Mouse (Mus musculus) c-Kit-positive CD71-positive TER-119-negative erythroid progenitor cells, embryonic 14.5 days (primary cell): ENCODE measurements around the gene Ttc9c.
"Not testable (repeated sequence)": the region's sequence is repeated elsewhere in the genome, so short reads cannot be mapped to it uniquely, and the experiment has no call there.

Experiments
- DNase-seq: peaks from one replicate; pipeline ENCODE4 v3.0.0-alpha.2; 2013; ENCODE audit warnings: low read depth

The Ttc9c gene

DNA sequence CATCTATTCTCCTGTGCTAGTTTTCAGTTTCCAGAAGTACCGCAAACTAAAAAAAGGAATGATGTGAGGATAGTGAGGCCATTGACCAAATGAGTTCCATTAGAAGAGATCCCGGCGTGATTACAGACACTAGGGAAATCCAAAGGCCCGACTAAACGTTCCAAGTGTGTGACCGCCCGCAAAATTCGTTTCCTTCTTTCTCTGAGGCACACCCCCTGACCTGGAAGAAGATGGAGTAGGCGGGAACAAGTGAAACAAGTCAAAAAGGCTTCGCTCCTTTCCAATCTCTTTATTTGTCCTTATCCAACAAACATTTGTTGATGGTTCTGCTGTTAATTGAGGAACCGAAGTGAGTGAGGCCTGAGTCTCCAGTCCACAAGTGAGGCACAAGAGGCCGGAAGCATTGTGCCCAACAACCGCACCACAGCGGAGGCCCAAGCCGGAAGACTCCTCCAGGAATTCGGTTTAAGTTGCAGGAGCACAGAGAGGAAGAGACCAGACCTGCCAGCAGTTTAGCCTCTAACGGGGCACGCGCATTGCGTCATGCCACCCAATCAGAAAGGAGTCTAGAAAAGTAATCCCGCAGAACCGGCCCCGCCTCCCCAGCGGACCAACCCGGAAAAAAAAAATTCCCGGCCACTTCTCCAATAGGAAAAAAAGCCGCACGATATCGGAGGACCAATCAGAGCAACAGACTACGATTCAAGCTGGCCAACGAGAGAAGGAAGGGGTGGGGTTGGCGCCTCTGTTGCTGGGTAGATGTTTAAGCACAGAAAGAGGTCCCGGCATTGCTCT lies at the start of gene Ttc9c:
Ttc9c (minus strand) TSS at position 533 of the 795 bp plus-strand sequence.
- peak; percentile 97 for DNase-seq

DNA sequence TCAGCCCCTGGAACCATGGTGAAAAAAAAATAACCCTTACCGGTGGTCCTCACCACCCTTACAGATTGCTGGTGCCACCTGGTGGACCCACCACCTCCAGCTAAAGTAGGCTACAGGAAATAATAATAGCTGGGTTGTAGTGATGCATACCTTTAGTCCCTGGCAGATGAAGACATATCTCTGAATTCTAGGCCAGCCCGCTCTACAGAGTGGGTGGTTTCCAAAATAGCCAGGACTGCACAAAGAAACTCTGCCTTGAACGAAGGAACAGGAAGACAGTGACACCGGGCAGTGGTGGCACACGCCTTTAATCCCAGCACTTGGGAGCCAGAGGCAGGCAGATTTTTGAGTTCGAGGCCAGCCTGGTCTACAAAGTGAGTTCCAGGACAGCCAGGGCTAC lies 45.1 kb upstream of the Ttc9c start:
- no peak for DNase-seq

DNA sequence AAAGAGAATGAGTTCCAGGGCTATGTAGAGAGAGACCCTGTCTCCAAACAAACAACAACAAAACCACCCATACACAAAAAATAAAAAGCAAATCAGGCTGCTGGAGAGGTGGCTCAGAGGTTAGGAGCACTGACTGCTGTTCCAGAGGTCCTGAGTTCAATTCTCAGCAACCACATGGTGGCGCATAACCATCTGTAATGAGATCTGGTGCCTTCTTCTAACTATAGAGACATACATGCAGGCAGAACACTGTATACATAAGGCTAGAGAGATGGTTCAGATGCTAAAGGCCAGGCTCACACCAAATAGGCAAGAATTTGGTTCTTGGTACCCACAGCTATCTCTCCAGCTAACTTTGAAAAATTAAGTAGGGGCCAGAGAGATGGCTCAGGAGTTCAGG lies 39.9 kb upstream of the Ttc9c start:
- DNase-seq, result no peak

DNA sequence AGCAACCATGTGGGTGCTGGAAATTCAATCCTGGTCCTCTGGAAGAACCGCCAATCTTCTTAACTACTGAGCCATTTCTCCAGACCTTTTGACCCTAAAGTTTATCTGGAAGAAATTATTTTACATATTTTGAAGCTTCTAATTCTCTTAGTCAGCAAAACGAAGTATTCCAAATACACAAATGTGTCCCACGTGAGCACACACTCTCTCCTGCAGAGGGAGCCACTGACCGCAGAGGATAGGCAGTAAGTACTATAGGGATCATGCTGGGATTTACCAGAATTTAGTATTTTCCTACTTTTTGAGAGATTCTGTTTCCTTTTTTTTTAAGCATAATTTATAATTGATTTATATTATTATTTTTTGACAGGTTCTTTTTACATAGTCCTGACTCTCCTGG lies 38.6 kb upstream of the Ttc9c start:
- DNase-seq, result peak; percentile 58

DNA sequence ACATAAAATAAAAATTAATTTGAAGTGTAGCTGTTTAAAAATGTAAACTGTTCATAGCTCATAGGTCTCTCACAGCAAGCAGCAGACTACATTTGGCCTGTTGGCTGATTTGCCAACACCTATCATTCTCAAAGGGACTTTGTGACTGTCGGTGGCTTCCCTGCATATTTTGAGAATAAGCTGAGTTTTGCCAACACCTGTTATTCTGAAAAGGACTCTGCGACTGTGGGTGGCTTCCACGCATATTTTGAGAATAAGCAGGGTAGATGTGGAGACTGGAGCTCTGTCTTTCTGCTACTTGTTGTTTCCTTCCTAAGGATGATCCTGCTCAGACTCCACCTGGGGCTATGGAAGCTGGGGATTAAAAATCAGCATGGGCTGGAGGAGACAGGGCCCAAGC lies 34.0 kb upstream of the Ttc9c start:
- no peak for DNase-seq

DNA sequence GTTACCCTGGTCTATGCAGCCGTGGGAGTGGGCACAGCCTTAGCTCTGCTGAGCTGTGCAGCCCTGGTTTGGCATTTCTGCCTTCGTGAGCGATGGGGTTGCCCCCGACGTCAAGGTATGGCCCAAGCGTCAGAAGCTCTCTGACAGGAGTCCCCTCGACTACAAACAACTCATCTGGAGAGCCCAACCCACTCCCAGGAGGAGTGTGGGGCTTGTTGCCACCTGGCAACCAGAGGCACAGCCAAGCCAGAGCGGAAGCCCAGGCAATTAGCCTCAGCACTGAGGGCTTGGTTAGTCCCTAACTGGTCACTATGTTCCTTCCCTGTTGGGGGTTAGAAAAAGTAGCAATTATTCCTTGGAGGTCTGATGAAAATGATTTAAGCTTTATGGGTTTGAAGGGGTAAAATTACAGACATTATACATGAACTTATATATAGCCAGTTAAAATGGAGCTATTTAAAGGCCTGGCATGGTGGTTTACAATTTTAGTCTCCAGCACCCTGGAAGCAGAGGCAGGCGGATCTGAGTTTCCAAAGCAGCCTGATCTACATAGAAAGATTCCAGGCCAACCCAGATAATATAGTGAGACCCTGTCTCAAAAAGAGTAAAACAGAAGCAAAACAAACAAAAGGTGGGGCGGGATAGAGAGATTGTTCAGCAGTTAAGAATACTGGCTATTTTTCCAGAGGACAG lies 33.2 kb upstream of the Ttc9c start:
- DNase-seq, result no peak

DNA sequence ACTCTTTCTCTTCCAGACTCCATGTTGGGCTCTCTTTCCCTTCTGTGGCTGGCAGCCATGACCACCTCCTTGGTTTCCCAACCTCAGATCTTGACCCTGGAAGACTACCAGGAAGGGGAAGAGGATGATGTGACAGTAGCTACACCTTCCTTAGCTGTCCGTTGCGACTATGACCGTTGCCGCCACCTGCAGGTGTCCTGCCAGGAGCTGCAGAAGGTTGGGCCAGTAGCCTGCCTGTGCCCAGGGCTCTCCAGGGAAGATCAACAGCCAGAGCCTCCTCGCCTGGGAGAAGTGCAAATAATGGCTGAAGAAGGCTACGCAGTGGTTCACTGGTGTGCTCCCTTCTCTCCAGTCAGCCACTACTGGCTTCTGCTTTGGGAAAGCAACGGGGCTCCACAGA lies 32.5 kb upstream of the Ttc9c start:
- no peak for DNase-seq

DNA sequence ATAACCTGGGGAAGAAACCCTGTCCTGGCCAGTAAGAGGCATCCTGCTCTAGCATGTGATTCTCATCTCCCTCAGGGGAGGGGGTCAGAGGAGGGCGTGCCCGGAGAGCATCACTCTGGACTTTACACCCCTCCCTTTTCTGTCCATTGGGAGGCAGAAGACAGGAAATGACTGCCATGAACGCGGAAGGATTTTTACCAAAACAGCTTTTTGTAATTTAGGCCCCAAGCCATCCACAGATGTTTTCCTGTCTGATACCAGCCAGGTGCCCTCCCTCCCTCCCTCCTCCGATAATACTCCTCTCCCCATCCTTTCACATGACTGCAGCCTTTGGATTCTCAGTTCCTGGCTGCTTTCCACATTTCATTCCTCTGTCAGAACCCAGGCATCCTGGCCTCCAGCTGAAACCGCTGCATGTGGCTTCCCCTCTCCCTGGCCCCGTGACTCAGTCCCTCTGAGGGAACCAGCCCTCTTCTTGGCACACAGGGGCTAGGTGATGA lies 31.3 kb upstream of the Ttc9c start, which contains the start of gene Lrrn4cl:
Lrrn4cl (plus strand) TSS at position 367 of the 500 bp plus-strand sequence.
- no peak for DNase-seq

DNA sequence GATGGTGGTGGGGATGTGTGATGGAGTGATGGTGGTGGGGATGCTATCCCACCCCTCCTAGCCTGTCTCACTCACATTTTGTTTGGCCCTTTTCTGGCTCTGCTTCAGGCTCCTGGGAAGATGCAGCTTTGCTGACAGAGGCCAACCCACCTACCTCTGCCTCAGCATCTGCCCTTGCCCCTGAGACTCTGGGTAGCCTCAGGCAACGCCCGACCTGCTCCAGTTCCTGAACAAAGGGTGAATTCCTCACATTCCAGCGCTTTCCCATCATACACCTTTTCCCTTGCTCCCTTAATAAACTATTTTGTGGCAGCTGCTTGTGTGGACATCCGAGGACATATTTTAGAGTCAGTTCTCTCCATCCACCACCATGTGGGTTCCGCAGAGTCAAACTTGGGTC lies 29.2 kb upstream of the Ttc9c start:
- DNase-seq, result no peak

DNA sequence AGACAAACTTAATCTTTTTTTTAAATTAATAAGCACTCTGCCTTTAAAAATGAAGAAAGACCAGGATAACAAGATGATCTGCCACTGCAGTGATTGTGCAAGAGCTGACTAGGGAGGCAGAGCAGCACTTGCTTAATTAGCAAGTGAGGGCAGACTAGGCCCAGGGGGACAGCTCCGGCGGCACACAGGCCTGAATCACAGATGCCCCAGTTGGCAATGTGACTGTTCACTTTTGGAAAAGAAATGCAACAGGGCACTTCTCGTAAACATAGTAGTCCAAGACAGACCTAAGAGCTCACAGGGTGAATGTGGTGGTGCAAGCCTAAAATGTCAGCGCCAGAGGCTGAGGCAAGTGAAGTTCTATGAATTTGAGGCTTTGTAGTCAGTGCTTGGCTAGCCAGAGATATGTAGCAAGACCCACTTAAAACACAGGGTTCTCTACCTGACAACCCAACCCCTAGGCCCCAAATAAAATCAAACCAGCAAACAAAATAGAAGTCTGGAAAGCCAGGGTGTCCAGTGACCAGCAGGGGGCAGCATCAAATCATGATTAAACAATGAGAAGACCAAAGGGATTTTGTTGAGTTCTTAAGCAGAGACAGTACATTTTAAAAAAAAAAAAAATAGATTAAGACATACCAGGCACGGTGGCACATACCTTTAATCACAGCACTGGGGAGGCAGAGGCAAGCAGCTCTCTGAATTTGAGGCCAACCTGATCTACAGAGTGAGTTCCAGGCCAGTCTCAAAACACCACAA lies 25.4 kb upstream of the Ttc9c start:
- peak; percentile 78 for DNase-seq

DNA sequence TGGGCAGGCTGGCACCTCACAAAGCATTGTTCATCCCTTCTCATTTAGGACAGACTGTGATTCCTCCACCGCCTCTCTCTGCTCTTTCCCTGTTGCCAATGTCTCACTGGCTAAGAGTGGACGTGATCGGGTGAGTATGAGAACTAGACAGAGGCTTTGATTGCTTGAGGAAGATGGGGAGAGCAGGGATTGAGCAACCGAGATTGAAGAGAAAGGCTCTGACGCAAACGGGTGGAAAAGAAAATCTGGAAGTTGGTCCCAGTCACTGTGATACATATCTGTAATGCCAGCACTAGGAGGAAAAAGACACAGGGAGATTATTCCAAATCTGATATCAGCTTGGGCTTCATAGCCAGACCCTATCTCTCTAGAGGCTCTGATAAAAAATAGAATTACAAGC lies 23.8 kb upstream of the Ttc9c start:
- no peak for DNase-seq

DNA sequence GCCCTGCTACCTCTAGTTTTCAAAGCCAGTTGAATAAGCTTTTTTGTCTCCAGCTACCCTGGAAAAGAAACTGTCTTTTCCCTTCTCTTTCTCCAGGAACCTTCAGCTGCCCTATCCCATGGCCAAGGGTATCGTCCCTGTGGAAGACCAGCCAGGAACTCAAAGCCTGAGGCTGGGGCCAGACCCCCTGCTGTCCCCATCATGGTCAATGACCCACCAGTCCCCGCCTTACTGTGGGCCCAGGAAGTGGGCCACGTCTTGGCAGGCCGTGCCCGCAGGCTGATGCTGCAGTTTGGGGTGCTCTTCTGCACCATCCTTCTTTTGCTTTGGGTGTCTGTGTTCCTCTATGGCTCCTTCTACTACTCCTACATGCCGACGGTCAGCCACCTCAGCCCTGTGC lies 21.9 kb upstream of the Ttc9c start:
- DNase-seq, result no peak

DNA sequence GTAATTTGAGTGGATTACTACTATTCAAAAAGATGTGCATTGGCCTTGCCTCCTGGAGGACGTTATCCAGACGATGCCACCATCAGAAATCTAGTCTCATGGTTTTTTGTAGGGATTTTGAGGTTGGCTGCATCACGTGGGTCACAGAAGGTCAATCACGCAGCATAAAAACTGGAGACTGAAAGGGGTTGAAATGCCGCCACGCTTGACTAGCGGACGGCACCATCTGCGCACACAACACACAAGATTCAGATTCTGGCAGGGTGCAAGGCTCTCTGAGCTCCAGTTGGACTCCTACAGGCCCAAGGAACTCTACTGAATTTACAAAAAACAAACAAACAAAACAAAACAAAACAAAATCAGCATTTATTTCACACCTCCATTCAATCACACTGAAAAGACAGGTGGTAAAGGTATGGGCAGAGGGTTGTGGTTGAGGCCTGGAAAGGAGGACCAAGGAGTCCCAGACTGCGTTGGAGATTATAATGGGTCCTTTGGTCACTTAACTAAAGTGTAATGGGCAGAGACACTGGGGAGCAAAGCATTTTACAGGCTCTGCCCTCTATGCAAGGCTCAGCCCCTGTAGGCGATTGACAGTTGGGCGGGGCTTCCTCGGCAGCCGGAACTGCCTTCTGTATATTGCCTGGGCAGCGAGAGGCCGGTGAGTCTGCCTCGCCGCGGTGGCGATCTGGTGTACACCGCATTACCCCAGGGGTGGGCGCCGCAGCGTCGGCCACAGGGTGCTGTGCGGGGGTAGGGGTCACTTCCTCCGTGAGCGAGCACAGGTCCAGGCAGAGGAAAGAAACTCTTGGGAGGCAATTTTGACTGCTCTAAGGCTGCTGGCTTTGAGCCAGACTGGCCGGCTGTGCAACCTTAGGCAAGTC lies 21.0 kb upstream of the Ttc9c start:
- peak; percentile 67 for DNase-seq

DNA sequence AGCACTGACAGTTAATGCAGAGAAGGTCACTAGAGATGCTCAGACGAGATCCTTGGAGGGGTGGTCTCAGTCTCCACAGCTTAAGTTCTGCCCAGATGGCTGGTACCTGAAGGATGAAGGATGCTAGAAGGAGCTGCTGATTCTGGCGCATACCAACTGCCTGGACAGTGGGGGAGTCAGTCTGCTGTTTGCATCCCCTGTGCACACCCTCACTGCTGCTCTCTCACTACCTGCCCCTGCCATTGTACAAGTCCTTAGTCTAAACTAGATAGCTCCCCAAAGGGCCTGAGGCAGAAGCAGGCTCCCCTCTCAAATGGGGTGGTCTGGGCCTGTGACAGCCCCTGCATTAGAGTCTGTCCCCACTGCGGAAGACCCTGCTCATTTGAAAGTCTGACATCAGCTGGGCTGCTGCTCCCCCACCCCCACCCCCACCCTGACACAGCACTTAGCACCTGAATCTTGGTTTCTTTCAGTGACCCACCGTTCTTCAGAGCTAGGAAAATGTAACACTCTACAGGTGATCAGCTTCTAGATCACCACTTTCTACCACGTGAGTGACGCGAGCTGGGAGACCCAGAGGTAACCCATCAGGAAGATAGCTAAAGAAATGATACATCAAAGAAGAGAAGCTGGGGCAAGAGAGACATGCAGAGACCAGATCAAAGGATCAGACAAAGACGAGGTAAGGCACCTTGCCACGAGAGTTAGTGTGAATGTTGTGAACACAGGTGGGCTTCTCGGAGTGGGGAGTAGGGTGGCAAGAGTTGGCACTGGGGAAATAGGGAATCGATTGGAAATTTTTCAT lies 20.2 kb upstream of the Ttc9c start, which contains the start of gene Gng3:
Gng3 (minus strand) TSS at position 92 of the 805 bp plus-strand sequence.
- no peak for DNase-seq

DNA sequence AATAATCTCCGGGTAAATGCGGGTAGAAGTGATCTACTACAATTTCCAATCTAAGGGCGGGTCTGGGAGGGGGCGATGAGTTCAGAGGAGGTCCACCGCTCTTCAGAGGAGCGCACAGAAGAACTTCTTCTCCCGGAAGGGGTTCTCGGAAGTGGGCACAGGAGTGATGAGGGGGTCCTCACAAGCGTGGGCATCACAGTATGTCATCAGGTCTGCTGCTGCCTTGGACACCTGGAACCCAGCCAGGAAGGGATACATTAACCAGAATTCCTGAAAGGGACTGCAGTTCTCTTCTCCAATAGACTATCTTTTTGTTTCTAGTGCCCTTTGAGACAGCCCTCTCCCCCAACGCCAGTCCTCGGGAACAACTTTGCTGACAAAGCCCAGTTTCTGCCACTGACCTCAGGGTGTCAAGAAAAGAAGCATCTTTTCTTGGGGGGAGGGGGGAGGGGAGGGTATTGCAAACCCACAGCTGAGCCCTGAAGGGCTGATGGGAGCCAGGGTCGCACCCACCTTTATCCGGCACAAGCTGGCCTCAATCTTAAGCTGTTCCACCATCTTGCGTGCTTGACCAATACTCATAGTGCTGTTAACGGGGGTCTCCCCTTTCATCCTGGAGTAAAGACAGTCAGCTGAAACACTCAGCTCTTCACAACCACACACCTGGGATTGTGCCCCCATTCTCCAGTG lies 19.1 kb upstream of the Ttc9c start:
- no peak for DNase-seq

DNA sequence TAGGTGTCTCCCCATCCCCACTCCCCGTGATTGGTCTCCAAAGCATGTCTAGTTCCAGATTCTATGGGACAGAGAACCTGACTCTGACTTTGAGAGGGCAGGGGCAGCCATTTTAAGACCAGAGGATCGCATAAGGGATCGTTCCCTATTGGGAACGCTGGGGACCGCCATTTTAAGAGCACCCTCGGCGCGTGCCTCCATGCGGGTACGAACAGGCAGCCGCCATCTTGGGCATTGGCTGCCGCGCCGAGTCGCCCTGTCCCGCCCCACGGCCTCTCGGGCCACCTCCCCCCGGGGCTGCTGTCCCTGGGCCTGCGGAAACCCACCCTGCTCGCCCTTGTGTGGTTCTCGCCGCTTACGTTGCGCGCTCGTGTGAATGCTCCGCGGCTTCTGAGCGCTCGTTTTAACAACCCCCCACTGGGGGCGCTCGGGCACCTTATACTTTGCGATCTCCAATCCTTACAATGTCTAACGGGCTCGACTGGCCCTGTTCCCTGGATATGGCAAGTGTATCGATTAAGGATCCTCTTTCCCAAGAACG lies 18.2 kb upstream of the Ttc9c start, which contains the start of gene Bscl2:
Bscl2 (plus strand) TSS at position 217 of the 541 bp plus-strand sequence.
- peak; percentile 71 for DNase-seq

DNA sequence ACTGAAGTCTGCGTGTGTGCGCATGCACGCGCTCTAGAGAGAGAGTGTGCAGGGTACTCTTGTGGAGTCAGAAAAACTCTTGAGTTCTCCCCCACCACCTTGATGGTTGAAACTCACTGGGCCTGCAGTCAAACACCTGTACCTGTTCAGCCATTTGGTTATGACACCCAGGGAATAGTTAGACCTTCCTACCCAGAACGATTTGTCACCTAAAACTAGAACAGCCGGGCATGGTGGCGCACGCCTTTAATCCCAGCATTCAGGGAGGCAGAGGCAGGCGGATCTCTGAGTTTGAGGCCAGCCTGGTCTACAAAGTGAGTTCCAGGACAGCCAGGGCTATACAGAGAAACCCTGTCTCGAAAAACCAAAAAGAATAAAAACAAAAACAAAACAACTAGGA lies 17.2 kb upstream of the Ttc9c start:
- DNase-seq, result not testable (repeated sequence)

DNA sequence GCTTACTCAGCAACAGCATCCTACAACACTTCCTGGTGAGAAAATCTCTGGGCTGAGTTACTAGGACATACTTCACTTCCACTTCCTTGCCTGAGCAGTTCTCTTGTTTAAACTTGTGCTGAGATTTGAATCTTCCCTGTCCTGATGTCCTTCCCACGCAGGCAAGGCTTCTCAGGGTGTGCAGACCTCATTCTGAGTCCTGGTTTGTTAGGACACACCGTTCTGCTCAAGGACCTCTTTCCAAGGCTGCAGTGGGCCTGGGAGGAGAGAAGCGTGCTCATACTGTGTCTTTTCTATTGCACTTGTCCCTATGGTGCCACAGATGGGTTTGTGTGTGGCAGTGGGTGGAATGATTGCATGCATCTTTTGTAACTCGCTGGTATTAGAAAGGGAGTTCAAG lies 13.8 kb upstream of the Ttc9c start:
- DNase-seq, result no peak

DNA sequence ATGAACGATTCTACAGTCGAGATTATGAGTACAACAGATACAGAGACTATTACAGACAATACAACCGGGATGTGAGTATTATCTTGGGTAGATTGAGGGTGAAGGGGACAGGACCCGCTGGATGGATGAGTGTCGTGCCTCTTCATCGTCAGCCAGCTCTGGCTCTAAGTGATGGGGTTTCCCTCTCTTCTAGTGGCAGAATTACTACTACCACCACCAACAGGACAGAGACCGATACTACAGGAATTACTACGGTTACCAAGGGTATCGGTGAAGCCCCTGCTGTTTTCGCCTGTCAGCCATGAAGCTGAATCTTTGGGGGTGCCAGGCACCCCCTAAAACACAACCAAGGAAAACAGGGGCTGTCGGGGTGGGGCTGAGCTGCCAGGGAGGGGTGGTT lies 12.1 kb upstream of the Ttc9c start:
- DNase-seq, result no peak

DNA sequence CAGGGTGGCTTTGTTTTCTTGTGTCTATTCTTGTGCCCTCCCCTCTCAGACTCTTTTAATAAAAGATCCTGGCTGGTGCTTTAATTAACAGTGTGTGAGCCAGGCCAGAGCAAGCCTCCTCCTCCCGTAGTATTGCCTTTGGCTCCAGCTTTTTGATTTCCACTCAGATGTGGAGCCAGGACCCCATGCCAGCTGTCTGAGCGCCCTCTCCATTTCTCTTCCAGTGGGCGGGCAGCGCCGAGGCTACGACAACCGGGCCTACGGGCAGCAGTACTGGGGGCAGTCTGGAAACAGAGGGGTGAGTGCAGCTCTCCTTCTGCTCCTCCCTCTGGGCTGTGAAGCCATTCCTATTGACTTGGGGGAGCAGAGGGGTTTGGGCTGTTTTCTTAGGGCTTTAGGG lies 11.5 kb upstream of the Ttc9c start:
- DNase-seq, result no peak
